Mouse (Mus musculus): ENCODE results near the gene Mrps12.
"Not testable (repeated sequence)": the region's sequence is repeated elsewhere in the genome, so short reads cannot be mapped to it uniquely, and the experiment has no call there.

The Mrps12 gene

GRCm38 (mm10) chr7:28709454-28709853, 32.2 kb downstream of the Mrps12 start:
- no peak for DNase-seq (ENCODE audit: low read depth)

- DNase-seq (ENCODE audit: low read depth) = no peak
Measured at GRCm38 (mm10) chr7:28702601-28703143, 38.9 kb downstream of the Mrps12 start.

- DNase-seq (ENCODE audit: low read depth) = not testable (repeated sequence)
Measured at GRCm38 (mm10) chr7:28701306-28701705, 40.3 kb downstream of the Mrps12 start.

GRCm38 (mm10) chr7:28700269-28700668, 41.4 kb downstream of the Mrps12 start:
- no peak for DNase-seq (ENCODE audit: low read depth)

- DNase-seq (ENCODE audit: low read depth) = no peak
Measured at GRCm38 (mm10) chr7:28697277-28697676, 44.3 kb downstream of the Mrps12 start.

- no peak for DNase-seq (ENCODE audit: low read depth)
Measured at GRCm38 (mm10) chr7:28694966-28695511, 46.6 kb downstream of the Mrps12 start.

GRCm38 (mm10) chr7:28694423-28694822, 47.2 kb downstream of the Mrps12 start:
- no peak for DNase-seq (ENCODE audit: low read depth)

GRCm38 (mm10) chr7:28693321-28693966, 48.2 kb downstream of the Mrps12 start:
- peak; percentile 28 for DNase-seq (ENCODE audit: low read depth)

- DNase-seq (ENCODE audit: low read depth) = no peak
Measured at GRCm38 (mm10) chr7:28692545-28693320, 48.9 kb downstream of the Mrps12 start, which contains the start of gene Fbxo27. TSS of gene Fbxo27 (plus strand) at chr7:28692849.

GRCm38 (mm10) chr7:28691075-28691474, 50.5 kb downstream of the Mrps12 start:
- no peak for DNase-seq (ENCODE audit: low read depth)

All from fibroblast of lung, adult 2 months (primary cell).